Mouse (Mus musculus) liver, postnatal 0 days (tissue): ENCODE data around the gene Pacsin3.

Source experiments
- CTCF ChIP-seq: sonication (generic); IDR thresholded peaks from 2 replicates; pipeline ENCODE4 v1.5.1; 2016; ENCODE audit warnings: antibody characterized with exemption, low read depth
- EP300 ChIP-seq: IDR thresholded peaks from 2 replicates; pipeline ENCODE4 v1.6.1; 2016; ENCODE audit warnings: antibody characterized with exemption, low read depth, mild to moderate bottlenecking

- TF ChIP-seq CTCF (no peak), EP300 (no peak)
Observed at GRCm38 (mm10) chr2:91258830-91259229, 3.1 kb downstream of the Pacsin3 start.
